Mouse (Mus musculus) urinary bladder, postnatal 14 days (tissue): ENCODE results near the gene Itprip.

Experiments used
- DNase-seq: peaks from one replicate; pipeline ENCODE4 v3.0.0; 2021; ENCODE audit warnings: low spot score

The Itprip gene

DNA sequence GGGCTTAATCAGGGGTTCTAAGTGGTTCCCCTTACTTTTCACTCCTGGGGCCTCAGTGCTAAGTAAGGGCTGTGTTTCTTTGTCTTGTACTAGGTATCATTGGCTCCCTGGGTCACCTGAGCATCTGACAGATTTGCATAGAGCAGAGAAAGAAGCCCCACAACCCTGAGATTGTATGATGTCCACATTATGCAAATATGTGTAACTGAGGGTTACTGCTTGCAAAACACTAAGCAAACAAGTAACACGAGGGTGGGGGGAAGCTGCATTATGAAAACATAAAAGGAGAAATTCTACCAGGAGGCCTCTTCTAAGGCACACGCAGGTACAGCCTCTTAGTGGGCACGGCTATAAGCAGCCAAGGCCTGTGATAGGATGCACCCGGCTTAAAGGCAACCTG is 3.8 kb downstream of the Itprip start:
- DNase-seq: no peak

DNA sequence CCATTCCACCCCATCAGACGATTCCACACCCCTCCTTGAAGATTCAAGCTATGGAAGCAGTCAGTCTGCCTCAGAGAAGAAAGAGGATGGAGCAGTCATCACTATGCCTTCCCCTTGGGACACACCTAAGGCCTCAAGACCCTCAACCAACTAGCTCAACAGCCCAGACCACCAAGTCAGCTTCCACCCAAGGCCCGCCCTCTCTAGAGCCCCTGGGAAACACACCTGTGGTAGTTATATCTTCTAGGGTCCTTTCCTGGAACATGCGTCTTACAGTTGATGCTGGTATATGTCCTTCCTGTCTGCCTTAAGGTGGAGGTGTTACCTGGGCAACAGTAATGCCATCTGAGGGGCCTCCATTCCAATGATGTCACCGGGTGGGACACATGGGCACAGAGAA is 4.9 kb downstream of the Itprip start:
- no peak for DNase-seq

DNA sequence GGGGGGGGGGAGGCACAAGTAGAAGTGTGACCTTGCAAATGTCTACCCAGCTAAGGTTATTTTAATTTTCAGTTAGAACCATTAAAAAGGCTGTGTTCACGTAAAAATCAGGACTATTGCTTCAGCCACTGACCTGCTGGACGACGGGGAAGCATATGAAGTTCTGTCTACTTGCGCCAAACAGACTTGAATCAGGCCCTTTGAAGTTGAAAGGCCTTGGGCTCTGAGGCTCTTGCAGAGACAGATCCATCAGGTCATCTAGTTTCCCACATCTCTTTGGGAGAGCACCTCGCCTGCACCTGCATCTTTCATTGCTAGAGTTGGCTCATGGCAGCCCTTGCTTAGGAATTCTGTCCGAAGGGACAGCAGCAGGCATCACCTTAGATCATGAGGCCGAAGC is 5.8 kb downstream of the Itprip start:
- DNase-seq: no peak

DNA sequence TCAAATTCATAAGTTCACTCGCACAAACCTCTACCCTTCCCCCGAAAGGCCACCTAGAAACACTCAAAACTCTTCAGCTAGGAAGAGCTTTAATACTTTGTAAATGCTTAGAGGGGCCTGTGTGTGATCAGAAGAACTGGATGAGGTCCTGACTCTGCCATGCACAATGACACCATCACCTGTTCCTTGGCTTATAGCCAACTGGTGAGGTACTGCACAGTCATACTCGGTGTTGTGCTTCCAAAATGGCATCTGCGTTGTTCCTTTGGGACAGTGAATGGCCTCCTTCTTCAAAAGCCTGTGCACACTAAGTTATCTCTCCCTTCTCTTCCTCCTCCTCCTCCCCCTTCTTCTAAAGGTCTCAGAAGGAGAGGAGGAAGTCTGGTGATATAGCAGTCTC is 8.3 kb downstream of the Itprip start:
- DNase-seq: no peak

DNA sequence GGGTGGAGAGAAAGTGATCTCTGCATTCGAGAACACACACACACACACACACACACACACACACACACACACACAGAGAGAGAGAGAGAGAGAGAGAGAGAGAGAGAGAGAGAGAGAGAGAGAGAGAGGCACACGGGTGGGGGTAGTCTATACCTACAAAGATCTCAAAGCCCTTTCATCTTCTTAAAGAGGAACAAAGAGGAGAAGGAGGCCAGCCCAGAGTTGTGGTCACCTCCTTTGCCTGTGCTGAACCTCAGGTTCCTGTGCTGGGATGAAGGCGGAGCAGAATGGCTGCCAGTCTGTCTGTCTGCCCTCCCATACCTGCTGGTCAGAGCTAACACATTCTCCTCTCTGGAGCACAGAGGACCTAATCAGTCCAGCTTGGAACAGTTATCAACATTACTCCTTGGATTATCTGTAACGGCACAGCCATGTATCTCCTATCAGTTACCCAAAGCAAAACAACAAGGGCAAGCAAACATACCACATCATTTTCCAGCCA is 8.9 kb downstream of the Itprip start:
- no peak for DNase-seq

DNA sequence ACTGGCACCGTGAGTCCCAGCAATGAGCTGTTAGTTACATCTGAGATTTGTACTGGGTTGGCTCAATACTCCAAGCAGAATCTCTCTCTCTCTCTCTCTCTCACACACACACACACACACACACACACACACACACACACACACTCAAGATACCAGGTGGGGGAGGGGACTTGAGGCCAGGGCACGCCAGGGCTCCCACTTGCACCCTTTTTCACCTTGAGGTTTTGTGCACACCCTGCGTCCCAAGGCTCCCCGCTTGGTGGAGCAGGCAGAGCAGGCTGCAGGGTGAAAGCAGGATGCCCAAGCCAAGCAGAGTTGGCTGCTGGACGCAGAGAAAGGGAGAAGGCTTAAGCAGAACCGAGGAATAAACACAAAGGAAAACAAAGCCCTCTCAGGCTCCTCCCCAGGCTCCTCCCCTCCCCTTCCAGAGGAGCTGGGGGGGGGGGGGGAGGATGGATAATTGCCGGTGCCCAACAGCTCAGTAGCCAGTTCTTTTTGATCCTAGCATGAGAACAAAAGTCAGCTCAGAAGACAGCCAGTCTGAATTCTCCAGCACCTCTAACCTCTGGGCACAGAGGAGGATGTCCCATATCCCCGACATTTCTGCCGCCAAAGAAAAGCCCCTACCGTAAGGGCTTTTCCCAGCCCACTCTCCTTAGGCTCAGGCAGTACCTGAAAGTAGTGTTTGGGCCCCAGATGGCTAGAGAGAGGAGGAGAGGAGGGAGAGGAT is 9.5 kb downstream of the Itprip start:
- peak; percentile 22 for DNase-seq

DNA sequence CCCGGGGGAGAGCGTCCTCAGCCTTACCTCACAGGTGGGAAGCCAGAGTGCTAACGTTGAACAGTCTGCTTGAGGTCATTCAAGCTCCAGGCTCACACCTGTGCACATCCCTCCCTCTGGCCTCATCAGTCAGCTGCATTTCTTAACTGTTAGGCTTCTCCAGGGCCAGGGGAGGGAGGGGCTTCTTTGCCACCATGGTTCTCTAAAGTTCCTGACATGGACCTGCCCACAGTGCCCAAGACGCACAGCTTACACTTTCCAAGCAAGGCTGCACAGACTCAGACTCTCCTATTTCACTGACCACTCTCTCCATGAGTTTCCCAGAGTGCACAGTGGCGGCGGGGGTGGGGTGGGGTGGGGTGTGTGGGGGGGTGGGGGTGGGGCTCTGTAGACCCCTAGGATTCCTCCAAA is 10.1 kb downstream of the Itprip start:
- no peak for DNase-seq

DNA sequence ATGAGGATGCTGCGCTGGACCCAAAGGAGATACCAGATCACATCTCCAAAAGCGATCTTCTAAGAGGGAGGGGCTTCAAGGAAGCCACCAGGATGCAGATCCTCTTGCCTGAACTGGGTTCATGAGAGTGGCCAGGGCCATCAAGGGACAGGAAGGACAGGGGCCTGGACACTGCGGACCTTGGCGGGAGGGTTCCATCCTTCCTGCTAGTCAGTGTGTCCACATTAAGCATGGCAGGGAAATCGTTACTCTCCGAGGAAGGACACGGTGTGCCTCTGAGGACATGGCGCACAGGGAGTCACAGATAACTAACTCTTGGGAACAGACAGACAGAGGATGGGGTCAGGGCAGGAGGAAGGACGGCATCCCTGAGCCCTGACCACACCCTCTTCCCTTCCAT is 11.5 kb downstream of the Itprip start:
- DNase-seq: no peak

DNA sequence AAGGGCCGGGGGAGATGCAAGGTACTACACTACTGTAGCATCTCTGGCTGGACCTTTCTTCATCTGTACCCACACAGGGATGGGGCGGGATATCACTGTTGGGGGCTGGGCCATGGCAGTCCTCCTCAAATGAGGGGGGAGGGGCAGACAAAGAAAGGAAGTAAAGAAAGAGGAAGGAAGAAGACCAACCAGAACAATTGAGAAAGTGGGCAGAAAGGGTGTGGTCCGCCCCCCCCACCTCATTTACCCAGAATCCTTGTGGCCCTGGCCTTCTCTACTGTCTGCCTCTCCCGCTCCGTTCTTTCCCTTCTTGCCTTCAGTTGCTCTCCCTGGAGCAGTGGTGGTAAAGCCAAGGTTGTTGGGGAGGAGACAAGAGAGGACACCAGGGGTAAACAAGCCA is 13.5 kb downstream of the Itprip start:
- no peak for DNase-seq

DNA sequence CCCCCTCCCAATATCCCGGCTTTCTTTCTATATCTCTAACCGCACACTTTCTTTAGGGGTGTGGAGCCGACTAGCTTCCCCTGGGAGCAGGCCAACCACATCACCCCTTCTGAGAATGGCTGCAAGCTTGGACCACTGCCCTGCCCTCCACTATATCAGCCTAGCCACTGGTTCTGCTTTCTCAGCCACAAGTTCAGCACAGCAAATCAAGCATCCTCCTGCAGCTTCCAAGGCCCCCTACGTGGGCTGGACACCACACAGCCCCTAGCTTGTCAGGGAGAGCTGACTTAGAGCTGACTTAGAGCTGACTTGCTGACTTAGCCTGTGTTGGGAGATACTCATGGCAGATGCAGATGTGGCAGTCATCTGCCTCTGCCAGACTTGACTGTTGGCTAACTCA is 14.0 kb downstream of the Itprip start:
- DNase-seq: no peak

DNA sequence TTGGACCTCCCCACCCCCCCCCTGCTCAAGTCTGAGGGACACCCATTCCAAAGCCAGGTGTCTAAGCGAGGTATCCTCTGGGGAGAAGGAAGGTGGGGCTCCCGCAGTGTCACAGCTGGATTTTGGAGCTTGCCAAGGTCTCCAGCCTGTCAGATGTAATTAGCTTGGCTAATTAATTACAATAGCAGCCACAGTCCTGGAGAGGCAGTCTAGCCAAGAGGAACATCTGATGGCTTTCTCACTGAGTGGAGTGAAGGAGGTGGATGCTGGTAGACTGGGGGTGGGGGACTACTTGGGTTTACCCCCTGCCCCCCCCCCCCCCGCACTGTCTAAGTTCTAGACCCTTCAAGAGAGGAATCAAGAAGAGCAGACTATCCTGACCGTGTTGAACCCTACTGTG is 15.4 kb downstream of the Itprip start:
- no peak for DNase-seq

DNA sequence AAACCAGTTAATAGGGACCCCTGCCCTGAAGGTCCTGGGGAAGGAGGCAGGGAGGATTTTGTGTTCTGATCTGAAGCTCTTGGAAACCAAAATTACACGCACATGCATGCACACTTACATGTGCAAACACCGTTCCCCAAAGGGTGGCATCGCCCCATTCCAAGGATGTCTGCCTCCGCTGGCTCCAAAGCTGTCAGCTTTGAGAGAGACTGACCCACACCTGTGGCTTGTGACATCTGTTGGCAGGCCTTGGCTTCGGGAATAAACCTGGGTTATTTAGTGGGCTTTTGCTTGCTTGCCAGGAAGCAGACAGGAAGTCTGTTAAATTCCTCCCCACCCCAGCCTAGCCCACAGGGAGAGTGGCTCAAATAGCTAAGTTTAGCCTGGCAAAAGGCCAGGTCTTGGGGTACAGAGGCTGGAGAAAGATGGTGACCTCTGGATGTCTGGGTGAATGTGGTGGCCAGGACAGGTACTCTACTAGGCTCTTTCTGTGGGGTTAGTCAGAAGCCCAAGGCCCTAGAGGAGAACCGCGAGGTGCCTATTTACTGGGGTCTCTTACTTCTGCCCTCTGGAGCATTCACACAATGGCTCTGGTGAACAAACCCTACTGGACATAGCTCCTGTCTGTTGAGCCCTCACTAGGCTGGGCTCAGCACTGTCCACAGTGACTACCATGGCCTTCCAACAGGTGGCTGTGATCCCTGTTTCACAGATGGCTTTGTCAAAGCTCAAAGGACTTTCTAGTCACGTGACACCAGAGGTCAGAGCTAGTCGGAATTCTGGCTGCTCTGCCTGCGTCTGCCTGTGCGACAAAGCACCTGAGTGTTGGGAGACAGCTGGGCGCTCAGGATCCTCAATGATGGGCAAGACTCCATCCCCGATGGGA is 16.5 kb downstream of the Itprip start:
- DNase-seq: no peak

DNA sequence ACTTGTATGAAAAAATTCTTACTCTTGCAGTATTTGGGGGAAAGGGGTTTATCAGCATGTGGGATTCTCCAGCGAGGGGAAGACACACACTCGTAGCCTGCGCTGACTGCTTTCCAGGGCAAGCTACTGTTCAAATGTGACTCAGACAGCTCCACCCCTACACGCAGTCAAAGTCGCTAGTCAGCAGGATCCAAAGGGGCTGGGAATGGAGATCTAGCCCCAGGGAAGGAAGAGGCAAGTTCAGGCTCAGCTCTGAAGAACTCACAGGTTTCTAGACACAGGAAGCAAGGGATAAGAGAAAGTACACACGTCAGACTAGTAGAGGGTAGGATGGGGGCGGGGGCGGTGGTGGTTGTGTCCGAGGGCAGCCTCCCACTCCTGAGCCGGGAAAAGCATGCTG is 18.5 kb downstream of the Itprip start:
- no peak for DNase-seq

DNA sequence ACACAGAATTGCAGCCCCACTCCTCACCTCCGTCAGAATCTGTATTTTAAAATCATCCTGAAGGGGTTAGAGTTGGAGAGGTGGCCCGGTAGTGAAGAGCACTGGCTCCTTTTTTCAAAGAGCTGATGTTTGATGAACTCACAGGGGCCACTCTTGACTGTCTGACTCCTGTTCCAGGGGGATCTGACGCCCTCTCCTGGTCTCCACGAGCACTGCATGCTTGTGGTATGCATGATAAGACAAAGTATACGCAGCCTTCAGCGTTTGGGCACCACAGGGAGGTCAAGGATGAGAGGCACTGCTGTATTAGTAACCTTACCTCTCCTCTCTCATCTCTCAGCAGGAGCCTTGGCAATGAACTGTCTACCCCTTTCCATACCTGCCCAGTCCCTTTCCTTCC is 19.1 kb downstream of the Itprip start:
- DNase-seq: no peak

DNA sequence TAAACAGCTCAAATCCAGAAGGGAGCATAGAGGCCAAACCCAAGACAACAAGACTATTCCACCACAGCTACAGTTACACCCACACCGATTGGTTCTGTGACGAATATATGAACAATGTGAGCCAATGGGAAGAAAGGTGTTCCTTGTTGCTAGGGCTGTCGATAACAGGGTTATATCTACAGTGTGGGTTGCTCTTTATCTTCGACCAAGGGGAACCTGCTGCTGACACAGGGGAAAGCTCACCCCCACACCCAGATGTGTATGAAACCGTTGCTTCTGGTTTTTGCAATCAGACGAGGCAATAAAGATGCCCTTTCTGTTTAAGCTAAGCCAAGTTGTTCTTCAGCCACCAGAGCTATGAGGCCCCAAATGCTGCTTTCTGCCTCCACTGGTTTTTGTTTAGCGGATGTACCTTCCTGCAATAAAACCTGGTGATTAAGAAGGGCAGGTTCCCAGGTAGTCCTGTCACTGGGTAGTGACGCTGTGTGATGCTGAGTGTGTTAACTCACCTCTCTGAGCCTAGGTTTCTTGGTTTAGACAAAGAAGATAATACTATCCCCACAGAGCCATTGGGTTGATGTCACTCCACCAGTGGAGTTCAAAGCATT is 20.5 kb downstream of the Itprip start:
- no peak for DNase-seq

DNA sequence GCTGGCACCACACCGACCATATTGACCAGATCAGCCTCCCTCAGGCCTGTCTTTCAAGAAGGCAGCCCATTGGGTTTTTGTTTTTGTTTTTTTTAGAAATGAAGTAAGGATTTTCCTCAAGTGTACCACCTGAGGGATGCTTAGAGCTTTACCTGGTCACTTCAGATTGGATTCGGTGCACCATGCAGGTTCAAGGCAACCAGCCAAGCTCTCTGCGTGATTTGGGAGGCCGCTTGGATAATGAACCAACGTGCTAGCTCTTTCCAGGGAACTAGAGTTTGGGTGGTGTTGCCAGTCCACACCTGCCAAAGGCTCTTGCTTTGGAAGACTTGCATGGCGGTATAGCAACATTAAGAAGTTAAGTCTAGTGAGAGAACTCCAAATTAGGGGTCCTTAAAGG is 26.0 kb downstream of the Itprip start:
- DNase-seq: no peak

DNA sequence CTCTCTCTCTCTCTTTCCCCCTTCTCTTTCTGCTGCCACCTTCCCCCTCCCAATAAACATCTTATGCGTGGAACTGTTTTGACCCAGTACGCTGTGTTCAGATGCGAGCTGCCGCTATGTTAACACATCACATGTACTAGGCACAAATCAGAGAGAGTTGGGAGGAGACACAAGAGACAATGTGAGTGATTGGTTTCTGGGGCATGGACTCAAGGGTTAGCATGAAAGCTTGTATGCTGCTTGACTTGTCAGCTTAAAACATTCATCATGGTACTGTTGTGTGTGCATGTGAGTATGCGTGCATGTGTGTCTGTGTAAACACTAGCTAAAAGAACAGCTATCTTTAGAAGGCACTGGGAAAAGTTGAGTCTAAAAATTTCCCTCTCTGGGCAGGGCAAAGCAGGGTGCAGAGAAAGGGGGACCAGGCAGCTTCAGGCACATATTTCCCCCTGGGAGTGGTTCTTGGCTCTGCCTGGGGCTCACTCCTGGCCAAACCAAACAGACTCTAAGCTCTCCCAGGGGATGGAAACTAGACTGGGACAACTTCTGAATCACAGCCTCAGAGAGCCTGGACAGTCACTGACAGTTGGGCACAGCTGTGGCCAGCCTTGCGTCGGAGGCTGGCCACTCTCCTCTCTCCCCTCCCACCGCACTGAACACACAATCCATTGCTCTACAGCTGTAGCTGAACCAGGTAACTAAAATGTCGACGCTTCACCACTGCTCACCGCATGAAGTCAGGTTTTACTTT is 27.4 kb downstream of the Itprip start:
- DNase-seq: no peak

DNA sequence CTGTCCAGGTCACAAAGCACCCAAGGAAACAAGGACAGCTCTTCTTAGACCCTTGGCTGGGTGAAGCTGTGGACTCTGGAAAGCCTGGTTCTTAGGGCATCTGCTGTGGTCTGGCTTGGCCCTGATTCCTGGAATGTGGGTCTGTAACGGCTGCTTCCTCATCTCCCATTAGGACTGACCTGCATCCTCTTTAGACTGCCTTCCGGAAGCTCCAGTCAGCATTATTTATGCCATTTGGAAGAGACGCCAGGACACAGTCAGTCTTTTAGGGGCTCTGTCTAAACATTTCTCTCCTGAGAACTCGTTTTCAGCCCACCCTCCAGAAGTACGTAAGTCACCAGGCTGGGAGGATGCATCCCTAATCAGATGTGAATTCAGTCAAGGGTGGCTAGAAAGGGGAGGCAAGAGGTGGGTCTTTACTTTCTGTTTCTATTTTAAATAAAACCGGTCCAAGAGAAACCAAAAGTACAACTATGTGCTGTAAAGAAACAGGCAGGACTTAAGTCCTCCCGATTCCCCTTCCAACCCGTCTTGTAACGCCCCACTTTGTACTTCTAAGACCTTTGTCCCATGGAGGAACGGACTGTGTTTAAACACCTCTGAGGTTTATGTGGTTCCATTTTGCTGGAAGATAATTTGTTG is 28.5 kb downstream of the Itprip start:
- no peak for DNase-seq

DNA sequence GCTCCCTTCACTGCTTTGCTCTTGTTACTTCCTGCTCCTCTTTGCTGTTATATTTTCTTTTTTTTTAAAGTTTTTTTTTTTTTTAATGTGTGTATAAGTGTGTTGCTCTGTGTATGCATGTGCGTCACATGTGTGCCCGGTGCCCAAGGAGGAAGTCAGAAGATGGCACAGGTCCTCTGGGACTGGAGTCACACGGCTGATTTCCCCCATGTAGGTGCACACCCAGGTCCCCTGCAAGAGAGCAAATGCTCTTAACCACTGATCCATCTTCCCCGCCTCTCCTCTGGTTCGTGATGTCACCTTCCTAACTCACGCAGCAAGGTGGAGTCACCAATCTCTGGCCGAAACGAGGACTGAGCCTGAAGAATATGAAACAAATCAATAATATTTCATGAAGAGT is 31.1 kb downstream of the Itprip start:
- no peak for DNase-seq

DNA sequence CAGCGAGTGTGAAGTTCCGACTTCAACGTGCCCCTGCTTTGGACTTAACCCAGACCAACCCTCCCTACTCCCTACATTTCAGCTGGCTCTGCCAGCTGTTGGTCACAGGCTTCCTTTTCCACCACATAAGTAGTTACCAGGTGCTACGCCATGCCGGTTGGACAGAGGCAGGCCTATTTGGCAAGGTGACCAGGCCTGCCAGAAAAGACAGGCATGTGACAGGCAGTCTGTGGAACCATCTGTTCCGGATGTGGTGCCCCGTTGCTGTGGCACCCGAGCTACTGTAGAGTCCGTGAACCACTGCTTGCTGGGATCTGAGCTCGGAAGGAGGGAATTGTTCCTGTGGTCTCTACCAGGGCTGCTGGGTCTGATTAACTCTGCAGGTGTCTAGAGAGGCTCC is 31.7 kb downstream of the Itprip start:
- no peak for DNase-seq

DNA sequence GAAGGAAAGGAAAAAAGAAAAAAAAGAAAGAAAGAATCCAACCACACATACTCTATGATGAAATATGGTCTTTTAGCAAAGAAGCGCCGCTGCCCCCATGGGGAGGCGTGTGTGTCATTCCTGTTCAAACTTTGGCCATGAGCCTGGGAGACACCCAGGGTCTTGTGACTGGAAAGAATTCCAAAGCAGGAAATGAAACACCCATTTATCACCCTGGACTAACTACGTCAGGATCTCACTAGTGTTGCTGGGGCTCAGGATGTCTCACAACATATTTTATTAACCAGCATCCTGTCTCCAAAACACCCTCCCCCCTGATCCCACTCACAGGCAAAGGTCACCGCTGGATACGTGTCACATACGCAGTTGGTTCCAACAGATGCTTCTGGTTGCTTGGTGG is 32.5 kb downstream of the Itprip start:
- no peak for DNase-seq

DNA sequence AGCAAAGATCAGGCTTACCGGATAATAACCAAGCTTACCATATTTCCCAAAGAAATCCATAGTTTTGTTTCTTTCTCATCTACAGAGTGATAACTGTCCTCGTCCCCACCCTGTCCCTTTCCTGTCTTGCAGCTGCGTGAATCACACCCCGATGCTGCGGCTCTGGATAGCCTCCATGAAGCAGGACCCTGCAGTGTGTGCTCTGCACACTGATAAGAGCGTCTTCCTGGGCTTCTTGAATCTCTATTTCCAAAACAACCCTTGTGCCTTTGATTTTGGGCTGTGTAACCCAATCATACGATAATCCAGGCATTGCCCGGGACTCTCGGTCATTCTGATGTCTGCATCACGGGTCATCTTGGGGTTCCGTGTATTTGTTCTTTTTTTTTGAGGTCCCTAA is 33.2 kb downstream of the Itprip start:
- no peak for DNase-seq
